Mouse (Mus musculus): ENCODE data around the gene Pld2.
"Not testable (repeated sequence)": the region's sequence is repeated elsewhere in the genome, so short reads cannot be mapped to it uniquely, and the experiment has no call there.

Pld2 gene

GRCm38 (mm10) chr11:70539877-70540587 is at the start of gene Pld2:
Gene Pld2 (plus strand): TSS chr11:70540064.
- DNase-seq (ENCODE audit: low spot score): no peak

DNA sequence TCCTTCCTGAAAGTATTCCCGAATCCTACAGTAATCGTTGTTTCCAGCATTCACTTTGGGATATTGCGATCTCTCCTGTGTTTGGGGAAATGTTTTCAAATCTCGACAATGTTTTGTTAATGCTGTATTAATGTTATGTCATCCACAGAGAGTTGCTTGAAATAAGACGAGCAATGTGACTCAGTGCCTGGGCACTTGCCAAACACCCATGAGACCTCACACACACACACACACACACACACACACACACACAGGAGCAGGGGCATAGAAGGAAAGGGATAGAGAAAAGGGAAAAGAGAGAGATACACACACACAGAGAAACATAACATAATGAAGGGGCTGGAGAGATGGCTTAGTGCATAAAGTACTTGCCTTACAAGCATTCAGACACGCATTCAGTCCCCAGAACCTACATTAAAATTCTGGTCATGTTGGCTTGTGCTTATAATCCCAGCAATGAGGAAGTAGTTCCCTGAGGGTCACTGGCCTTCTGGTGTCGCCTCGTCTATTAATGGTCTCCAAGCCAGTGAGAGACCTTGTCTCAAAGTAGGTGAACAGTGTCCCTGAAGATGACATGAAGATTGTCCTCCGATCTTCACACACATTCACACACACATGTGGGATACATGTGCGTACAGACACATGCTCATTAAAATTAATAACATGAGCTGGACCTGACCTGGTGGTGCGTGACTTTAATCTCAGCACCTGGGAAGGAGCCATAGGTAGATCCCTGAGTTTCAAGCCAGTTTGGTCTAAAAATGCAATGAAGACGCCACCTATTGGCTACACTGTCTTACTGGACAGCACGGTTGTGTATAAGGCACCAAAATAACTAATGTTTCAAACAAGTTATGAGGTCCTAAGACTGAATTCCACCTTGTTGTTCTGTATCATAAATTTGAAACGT is 40.0 kb upstream of the Pld2 start:
- DNase-seq (ENCODE audit: low spot score): no peak

DNA sequence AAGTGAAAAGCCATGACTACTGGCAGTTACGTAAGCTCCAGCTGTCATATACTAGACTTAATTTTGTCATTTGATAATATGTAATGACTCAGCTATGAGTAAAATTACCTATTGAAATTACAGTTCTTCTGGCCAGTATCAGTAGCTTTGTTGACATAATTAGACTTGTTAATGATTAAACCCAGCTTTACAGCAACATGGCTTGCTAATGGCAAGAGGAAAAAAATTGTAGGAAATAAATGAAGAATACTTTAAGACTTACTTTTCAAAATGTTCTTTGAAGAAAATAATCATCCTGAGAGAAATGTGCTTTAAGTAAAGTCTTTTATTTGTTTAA is 39.4 kb upstream of the Pld2 start:
- no peak for DNase-seq (ENCODE audit: low spot score)

DNA sequence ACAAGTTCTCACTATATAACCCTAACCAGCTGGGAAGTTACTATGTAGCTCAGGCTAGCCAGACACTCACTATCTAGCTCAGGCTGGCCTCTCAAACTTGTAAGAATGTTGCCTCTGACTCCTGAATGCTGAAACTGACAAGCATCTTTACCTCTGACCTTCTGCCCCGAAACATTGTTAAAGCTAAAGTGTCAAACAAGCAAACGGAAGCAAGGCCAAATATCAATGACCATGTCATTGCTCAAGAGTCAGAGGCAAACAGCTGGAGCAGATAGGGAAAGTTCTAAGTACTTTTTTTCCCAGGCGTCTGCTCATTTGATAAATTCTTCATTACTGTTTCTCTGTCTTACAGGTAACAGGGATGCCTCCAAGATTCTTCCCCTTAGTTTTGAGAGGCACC is 37.8 kb upstream of the Pld2 start:
- no peak for DNase-seq (ENCODE audit: low spot score)

DNA sequence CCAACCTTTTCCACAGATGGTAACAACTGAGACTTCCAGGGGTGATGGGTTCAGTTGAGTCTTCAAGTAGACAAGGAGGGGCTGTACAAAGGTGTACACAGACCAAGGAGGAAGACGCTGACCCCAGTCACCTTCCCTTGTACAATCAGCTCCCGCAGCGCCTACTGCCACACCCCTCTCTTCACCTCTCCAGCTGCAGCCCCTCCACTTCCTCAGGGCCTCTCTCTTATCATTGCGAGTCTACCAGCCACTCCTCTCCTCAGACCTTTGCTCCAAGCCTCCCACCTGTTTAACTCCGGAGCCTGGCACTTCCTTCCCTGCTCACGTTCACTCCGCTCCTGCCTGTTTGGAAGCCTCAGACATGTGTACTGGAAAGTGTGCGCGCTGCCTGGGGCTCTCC is 34.9 kb upstream of the Pld2 start, which contains the start of gene Tm4sf5:
Gene Tm4sf5 (plus strand): TSS at position 275 of the 400 bp plus-strand sequence.
- DNase-seq (ENCODE audit: low spot score): no peak

GRCm38 (mm10) chr11:70506385-70506784 is 33.5 kb upstream of the Pld2 start:
- peak; percentile 50 for DNase-seq (ENCODE audit: low spot score)

GRCm38 (mm10) chr11:70506962-70507515 is 32.8 kb upstream of the Pld2 start:
- DNase-seq (ENCODE audit: low spot score): no peak

- DNase-seq (ENCODE audit: low spot score): no peak
These were observed 29.9 kb upstream of the Pld2 start for GRCm38 (mm10) chr11:70509753-70510564.

DNA sequence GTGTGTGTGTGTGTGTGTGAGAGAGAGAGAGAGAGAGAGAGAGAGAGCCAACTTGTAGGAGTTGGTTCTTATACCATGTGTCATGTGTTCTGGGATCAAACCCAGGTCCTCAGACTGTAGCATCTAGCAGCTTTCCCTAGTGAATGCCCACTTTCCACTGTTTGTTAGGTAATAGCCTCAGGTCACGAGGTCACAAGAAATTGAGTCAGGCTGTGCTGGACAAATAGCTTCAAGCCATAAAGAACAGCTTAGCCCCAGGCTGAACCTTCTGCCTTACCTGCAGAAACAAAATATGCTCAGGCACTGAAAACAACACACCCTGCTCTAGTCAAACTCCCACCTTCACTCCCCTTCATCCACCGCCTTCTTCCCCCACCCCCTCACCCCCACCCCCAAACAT is 28.6 kb upstream of the Pld2 start:
- no peak for DNase-seq (ENCODE audit: low spot score)

DNA sequence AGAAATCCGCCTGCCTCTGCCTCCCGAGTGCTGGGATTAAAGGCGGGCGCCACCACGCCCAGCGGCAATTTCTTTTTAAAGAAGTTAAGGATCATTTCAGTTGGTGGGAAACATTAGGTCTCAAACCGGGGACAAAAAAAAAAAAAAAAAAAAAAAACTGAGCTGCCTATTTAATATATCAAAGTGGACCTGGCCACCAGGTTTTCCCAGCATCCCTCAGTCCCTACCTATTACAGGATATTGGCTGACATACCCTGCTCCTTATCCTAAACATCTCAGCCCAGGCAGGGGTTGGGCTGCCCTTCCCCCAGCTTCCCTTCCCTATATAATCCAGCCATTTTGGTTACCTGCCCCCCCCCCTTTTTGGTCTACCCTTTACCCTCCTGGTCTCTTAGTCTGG is 28.0 kb upstream of the Pld2 start:
- no peak for DNase-seq (ENCODE audit: low spot score)

GRCm38 (mm10) chr11:70512709-70513342 is 27.0 kb upstream of the Pld2 start:
- DNase-seq (ENCODE audit: low spot score): no peak

DNA sequence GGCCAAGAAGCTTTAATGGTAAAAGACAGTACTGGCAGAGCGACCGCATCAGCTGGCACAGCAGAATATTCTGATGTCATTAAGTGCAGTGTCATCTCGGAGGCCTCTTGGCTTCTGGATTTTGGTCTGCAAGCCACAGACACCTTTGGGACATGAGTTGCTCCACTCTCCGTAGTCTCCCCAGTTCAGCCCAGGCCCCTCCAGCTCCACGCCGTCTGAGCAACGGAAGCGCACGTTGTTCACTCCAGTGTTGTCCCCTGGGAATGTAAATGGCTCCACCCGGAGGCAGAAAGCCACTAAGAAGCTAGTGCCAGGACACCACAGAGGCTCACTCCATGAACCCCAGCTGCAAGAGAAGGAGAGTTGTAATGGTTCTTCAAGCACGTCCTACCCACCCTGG is 26.3 kb upstream of the Pld2 start:
- DNase-seq (ENCODE audit: low spot score): no peak

- DNase-seq (ENCODE audit: low spot score): no peak
These were observed 25.6 kb upstream of the Pld2 start, which contains the start of gene Vmo1 for GRCm38 (mm10) chr11:70514288-70514687. Gene Vmo1 (minus strand): TSS chr11:70514616.

GRCm38 (mm10) chr11:70516352-70516751 is 23.5 kb upstream of the Pld2 start:
- DNase-seq (ENCODE audit: low spot score): no peak

DNA sequence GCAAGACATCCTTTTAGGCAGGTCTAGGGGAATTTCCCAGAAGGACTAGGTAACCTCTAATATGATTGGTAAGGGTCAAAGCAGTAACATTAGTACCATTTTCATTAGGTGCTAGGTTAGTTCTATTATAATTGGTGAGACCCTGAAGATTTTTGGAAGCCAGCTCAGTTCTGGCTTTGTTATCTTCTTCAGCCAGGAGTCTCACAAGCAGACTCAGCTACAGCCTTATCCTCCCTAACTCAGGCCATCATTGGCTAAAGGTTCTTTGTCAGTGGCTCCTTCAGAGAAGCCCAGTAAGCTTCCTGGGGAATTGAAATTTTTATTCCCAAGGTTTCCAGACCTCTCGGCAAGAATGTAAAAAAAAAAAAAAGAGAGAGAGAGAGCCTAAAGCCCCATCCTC is 21.4 kb upstream of the Pld2 start:
- DNase-seq (ENCODE audit: low spot score): no peak

DNA sequence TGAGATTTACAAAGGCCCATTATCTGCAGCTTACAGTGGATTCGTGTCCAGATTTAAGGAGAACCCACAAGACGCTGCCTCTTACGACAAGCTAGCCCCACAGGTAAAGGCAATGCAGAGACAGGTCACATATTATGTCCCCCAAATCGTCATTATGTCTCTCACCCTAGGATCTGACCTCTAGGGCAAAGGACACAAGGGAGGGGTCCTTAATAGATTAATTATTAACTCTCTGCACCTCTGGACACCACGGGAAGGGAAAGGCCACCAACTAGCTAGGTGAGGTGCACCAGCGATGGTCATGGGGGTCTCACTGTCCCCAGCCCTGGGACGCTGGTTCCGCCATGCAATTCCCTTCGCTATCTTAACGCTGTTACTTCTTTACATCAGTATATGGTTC is 20.9 kb upstream of the Pld2 start, which contains the start of gene Gltpd2:
Gene Gltpd2 (plus strand): TSS at position 274 of the 400 bp plus-strand sequence.
- no peak for DNase-seq (ENCODE audit: low spot score)

DNA sequence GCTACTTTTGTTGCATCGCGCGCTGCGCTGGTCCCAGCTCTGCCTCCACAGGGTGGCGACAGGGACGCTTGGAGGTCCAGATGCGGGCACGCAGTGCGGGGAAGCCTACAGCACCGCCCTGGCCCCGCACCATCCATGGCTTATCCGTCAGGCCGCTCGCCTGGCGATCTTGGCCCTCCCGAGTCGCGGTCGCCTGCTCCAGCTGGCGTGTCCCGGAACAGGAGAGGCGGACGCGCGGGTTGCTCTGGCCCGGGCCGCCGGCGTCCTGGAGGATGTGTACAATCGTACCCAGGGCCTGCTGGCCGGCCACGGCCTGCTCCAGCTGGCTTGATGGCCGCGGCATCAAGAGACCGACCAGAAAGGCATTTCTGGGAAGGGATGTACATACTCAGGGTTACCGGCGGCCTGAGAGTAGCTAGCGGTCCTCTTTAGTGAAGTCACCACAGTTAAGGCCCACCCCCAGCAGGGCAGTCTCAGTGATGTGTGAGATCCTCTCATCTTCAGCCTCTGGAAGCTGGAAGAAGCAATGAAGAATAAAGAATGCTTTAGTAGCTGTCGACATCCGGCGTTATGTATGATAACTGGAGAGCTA is 19.6 kb upstream of the Pld2 start:
- no peak for DNase-seq (ENCODE audit: low spot score)

DNA sequence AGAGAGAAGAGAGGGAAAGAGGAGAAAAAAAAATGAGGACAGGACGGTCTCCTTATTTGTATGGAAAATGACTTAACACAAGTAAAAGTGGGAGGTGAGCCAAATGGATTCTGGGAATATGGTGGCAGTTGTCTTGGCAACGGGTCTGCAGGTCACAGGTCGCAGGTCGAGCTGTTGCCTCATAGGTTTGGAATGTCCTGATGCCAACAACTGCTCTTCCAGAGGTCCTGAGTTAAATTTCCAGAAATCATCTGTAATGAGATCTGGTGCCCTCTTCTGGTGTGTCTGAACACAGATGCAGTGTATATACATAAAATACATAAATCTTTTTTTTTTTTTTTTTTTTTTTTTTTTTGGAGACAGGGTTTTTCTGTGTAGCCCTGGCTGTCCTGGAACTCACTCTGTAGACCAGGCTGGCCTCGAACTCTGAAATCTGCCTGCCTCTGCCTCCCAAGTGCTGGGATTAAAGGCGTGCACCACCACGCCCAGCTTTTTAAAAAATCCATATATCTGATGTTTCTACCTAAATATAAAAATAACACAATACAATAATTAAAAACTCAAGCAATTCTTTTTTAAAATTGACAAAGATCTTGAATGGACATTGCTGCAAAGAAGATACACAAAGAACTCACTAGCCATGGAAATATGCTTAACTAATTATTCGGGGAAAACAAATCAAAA is 16.4 kb upstream of the Pld2 start:
- not testable (repeated sequence) for DNase-seq (ENCODE audit: low spot score)

DNA sequence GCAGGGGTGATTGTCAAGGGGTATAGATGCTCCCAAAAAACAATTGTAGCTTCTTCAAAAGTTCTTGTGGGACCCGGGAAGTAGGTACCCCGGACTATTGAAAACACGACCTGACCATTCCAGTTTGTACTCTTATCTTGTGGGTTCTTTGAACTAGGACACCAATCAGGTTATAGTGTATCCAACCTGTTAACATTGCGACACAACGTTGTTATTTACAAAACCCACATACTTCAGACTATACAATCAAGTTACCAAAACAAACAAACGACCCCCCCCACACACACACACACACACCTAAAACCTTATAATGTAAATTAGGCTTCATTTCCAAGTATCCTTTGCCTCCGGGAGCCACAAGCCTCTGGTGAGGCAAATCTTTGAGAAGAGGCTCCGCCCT is 15.1 kb upstream of the Pld2 start:
- DNase-seq (ENCODE audit: low spot score): no peak

DNA sequence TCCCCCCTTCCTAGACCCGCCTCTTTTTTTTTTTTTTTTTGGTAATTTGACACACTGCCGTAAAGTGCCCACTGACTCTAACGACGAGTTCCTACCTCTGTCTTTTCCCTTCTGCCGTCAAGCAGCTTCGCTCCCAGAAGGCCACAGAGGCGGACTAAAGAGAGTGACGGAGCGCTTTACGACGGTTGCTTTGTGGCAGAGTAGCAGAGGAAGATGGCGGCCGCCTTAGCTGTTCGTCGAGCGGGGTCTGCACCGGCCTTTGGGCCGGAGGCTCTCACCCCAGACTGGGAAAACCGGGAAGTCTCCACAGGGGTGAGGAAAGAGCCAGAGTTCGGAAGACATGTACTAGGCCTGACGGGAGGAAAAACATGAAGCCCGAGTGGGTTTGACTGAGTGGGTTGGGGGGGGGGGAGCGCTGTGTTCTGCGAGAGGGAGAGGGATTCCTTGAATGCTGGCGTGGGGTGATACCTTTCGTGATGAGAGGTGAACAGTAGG is 14.6 kb upstream of the Pld2 start, which contains the start of gene Psmb6:
Gene Psmb6 (plus strand): TSS at position 184 of the 495 bp plus-strand sequence.
- DNase-seq (ENCODE audit: low spot score): peak; percentile 89
